Mouse (Mus musculus) limb, embryonic 14.5 days (tissue): ENCODE data around the gene Axin1. TPM values are rescaled to one million over a fixed set of nuclear protein-coding genes. Genes with fewer than 3 reads are reported as not detected.
"Not testable (repeated sequence)": the region's sequence is repeated elsewhere in the genome, so short reads cannot be mapped to it uniquely, and the experiment has no call there.

Source experiments
- ATAC-seq: fragments of 200-750 bp; cut with Nextera tagmentation; 2 replicates; pipeline ENCODE4 v1.8.0; 2017; ENCODE audit warnings: low read depth, moderate number of reproducible peaks, moderate TSS enrichment; ENCODE audit not compliant: low FRiP score
- DNase-seq: peaks from one replicate; pipeline ENCODE4 v3.0.0-alpha.2; 2015; ENCODE audit warnings: low spot score
- H3K27ac ChIP-seq: fragments of 300-500 bp; sonication (generic); replicated peaks from 2 replicates; pipeline ENCODE4 v1.5.1; 2014; ENCODE audit warnings: low read depth, mild to moderate bottlenecking, low read length, moderate library complexity, mixed read lengths
- H3K27me3 ChIP-seq: fragments of 300-500 bp; sonication (generic); 2 replicates; pipeline ENCODE4 v1.6.1; 2014; ENCODE audit warnings: low read length, mixed read lengths; ENCODE audit not compliant: control insufficient read depth, insufficient read depth
- H3K36me3 ChIP-seq: fragments of 300-500 bp; sonication (generic); 2 replicates; pipeline ENCODE4 v1.6.1; 2014; ENCODE audit warnings: mild to moderate bottlenecking, low read length, moderate library complexity, mixed read lengths; ENCODE audit not compliant: control insufficient read depth, insufficient read depth
- H3K4me1 ChIP-seq: fragments of 300-500 bp; sonication (generic); 2 replicates; pipeline ENCODE4 v1.6.1; 2014; ENCODE audit warnings: antibody characterized with exemption, low read length, mixed read lengths; ENCODE audit not compliant: control insufficient read depth, insufficient read depth
- H3K4me2 ChIP-seq: fragments of 300-500 bp; sonication (generic); replicated peaks from 2 replicates; pipeline ENCODE4 v1.6.1; 2014; ENCODE audit warnings: low read depth, mild to moderate bottlenecking, low read length, moderate library complexity; ENCODE audit not compliant: severe bottlenecking
- H3K4me3 ChIP-seq: fragments of 300-500 bp; sonication (generic); replicated peaks from 2 replicates; pipeline ENCODE4 v1.5.1; 2014; ENCODE audit warnings: low read length
- H3K9ac ChIP-seq: fragments of 300-500 bp; sonication (generic); 2 replicates; pipeline ENCODE4 v1.6.1; 2014; ENCODE audit warnings: mild to moderate bottlenecking, low read depth, low read length, moderate library complexity; ENCODE audit not compliant: severe bottlenecking
- H3K9me3 ChIP-seq: fragments of 300-500 bp; sonication (generic); 2 replicates; pipeline ENCODE4 v1.6.1; 2016; ENCODE audit warnings: low read length; ENCODE audit not compliant: control insufficient read depth
- POLR2A ChIP-seq: fragments of 200-500 bp; IDR thresholded peaks from 2 replicates; pipeline ENCODE4 v1.8.0; 2012; ENCODE audit warnings: inconsistent platforms, mild to moderate bottlenecking, moderate library complexity, borderline replicate concordance; ENCODE audit not compliant: insufficient read depth, insufficient read length; ENCODE audit errors: extremely low read depth
- WGBS: fragments of 180-500 bp; shearing (Covaris S2); extraction: QIAGEN DNeasy Blood & Tissue Kit; methylation state at CpG from one replicate; pipeline ENCODE4 v1.1.7; 2014; 5-methylcytosine and 5-hydroxymethylcytosine counted together
- polyA plus RNA-seq, 2 experiments: library from polyadenylated mRNA; depleted of rRNA in 1 of 2; stranded (reverse) in 1 of 2; unstranded in 1 of 2; fragments of >200 nt; fragmentation: Nextera tagmentation in 1 of 2; extraction: Ambion mirVana in 1 of 2; gene quantifications; 2 replicates each; pipeline versions ENCODE4 v1.2.1 to v1.2.3; 2012 to 2014

The Axin1 gene
- polyA plus RNA-seq, 2 experiments: 22.3 to 36.1 TPM

DNA sequence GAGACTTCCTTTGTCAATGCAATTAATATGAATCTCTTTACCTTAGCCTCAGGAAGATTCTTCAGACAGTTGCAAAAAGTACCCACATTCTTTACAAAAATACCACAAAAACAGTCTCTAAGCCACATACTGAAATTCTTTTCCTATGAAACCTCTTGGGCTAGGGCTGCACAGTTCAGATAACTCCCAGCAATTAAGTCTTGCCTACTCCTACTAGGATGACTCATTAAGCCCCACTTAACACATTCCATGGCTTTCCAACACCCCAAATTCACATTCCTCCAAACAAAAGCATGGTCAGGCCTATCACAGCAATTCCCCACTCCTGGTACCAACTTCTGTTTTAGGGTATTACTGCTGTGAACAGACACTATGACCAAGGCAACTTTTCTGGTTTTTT lies 40.1 kb downstream of the Axin1 start:
- Histone ChIP-seq H3K4me2 (no peak overlapping the region), H3K9ac (no peak overlapping the region), H3K4me3 (no peak overlapping the region), H3K36me3 (peaks cover 48% of the 10 kb centered on the region), H3K4me1 (no peaks in the 10 kb centered on the region), H3K27ac (no peak overlapping the region), H3K27me3 (no peaks in the 10 kb centered on the region), H3K9me3 (no peaks in the 10 kb centered on the region)
- ATAC-seq (no peak), DNase-seq (no peak)
- no peak for TF ChIP-seq POLR2A

GRCm38 (mm10) chr17:26181179-26181578 lies 42.7 kb downstream of the Axin1 start:
- no peaks in the 10 kb centered on the region for H3K9me3 ChIP-seq
- no peak overlapping the region for H3K27ac ChIP-seq
- no peak for ATAC-seq
- DNase-seq: no peak
- TF ChIP-seq POLR2A: no peak
- no peak overlapping the region for H3K4me2 ChIP-seq
- peaks cover 50% of the 10 kb centered on the region for H3K36me3 ChIP-seq
- H3K9ac ChIP-seq: no peak overlapping the region
- H3K4me1 ChIP-seq: no peaks in the 10 kb centered on the region
- 94% methylated on average over 3 of the region's 3 CpGs for WGBS
- H3K4me3 ChIP-seq: no peak overlapping the region
- no peaks in the 10 kb centered on the region for H3K27me3 ChIP-seq

DNA sequence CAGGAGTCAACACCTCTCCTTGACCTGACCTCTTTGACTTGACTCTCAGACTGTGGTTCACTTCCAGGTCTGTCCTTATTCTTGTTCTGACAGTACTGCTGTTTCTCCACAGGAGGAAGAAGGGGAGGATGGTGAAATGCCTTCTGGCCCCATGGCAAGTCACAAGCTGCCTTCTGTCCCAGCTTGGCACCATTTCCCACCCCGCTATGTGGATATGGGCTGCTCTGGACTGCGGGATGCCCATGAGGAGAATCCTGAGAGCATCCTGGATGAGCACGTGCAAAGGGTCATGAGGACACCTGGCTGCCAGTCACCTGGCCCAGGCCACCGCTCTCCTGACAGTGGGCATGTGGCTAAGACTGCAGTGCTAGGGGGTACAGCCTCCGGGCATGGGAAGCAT lies 49.1 kb downstream of the Axin1 start:
- H3K4me2 ChIP-seq: no peak overlapping the region
- no peaks in the 10 kb centered on the region for H3K27me3 ChIP-seq
- TF ChIP-seq POLR2A: no peak
- no peak overlapping the region for H3K9ac ChIP-seq
- ATAC-seq (no peak), DNase-seq (no peak)
- whole genome bisulfite sequencing: 98% methylated on average over 5 of the region's 5 CpGs
- no peaks in the 10 kb centered on the region for H3K9me3 ChIP-seq
- H3K36me3 ChIP-seq: peaks cover 90% of the 10 kb centered on the region
- no peak overlapping the region for H3K27ac ChIP-seq
- H3K4me3 ChIP-seq: no peak overlapping the region
- H3K4me1 ChIP-seq: no peaks in the 10 kb centered on the region

DNA sequence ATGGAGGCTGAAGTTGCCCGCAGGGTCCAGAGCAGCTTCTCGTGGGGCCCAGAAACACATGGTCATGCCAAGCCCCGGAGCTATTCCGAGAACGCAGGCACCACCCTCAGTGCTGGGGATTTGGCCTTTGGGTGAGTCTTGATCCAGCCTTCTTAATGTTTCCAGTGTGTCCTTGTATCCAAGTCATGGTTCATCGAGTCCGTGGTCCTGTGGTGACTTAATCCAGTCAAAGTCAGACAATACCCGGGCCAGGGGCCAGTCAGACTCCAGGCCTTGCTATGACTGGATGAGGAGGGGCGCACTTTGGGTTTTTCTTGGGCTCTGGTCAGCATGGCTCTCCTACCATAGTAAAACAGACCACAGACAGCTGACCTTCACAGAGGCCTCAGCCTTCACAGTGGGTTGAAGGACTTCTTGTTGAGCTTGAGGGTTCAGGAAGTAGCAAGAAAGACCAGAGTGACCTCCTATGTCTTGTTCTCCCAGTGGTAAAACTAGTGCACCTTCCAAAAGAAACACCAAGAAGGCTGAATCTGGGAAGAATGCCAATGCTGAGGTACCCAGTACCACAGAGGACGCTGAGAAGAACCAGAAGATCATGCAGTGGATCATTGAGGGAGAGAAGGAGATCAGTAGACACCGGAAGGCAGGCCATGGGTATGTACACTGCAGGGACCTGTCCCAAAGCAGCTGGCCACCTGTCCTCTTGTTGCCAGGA lies 49.8 kb downstream of the Axin1 start:
- no peak for TF ChIP-seq POLR2A
- H3K4me1 ChIP-seq: no peaks in the 10 kb centered on the region
- H3K27me3 ChIP-seq: no peaks in the 10 kb centered on the region
- no peak for ATAC-seq
- H3K27ac ChIP-seq: no peak overlapping the region
- H3K9ac ChIP-seq: no peak overlapping the region
- H3K4me2 ChIP-seq: no peak overlapping the region
- no peaks in the 10 kb centered on the region for H3K9me3 ChIP-seq
- H3K36me3 ChIP-seq: peaks cover 93% of the 10 kb centered on the region
- H3K4me3 ChIP-seq: no peak overlapping the region
- WGBS: 97% methylated on average over 11 of the region's 11 CpGs
- no peak for DNase-seq

- not testable (repeated sequence) for DNase-seq, H3K4me2 ChIP-seq, ATAC-seq, H3K9me3 ChIP-seq, H3K27me3 ChIP-seq, H3K4me1 ChIP-seq, H3K4me3 ChIP-seq, H3K9ac ChIP-seq, H3K27ac ChIP-seq
- 91% methylated on average over 7 of the region's 7 CpGs for WGBS
- H3K36me3 ChIP-seq: peaks cover 93% of the 10 kb centered on the region
Observed at GRCm38 (mm10) chr17:26191486-26191885, 53.0 kb downstream of the Axin1 start.

DNA sequence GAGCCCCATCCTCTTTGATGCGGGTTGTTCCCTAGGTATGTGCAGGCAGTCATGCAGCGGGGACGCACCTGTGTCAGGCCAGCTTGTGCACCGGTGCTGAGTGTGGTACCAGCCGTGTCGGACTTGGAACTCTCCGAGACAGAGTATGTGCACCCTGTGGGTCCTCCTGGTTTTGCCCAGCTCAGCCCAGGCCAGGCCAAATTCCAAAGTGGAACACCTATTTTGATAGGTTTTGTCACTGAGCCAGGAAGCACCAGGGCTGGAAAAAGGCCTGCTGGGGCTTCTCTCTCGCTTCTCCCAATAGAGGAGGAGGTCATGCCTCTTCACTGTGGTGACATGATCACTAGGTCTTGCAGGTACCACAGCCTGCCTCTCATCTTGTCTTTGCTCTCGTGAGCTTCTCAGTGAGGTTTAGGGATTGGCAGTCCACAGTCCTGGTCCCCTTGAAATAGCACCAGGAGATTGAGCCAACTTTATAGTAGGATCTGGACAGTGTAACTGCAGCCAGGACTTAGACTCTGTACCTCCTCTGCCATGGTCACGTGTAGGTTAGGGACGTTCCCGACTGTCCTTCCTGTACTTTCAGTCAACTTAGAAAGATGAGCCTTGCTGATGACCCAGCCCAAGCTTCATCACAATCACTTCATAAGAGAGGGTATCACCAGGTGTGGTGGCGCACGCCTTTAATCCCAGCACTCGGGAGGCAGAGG lies 54.1 kb downstream of the Axin1 start:
- no peak for DNase-seq
- Histone ChIP-seq H3K36me3 (peaks cover 93% of the 10 kb centered on the region), H3K9me3 (no peaks in the 10 kb centered on the region), H3K4me1 (no peaks in the 10 kb centered on the region), H3K27me3 (no peaks in the 10 kb centered on the region), H3K9ac (no peak overlapping the region), H3K4me2 (no peak overlapping the region), H3K27ac (no peak overlapping the region), H3K4me3 (no peak overlapping the region)
- 95% methylated on average over 15 of the region's 15 CpGs for WGBS
- no peak for ATAC-seq
- TF ChIP-seq POLR2A: no peak
